Mouse (Mus musculus) embryonic facial prominence, embryonic 14.5 days (tissue): ENCODE measurements at regions not wholly inside any gene's neighbourhood (a gene's known extent, or its start where the extent isn't known, plus 50 kb on each side); places are given as distances from the start of the nearest gene placed in this dataset.

Source experiments
- ATAC-seq: fragments of 200-750 bp; cut with Nextera tagmentation; 2 replicates; pipeline ENCODE4 v1.8.0; 2017; ENCODE audit warnings: low read depth, moderate number of reproducible peaks, moderate TSS enrichment
- DNase-seq: peaks from one replicate; pipeline ENCODE4 v3.0.0-alpha.2; 2015; ENCODE audit warnings: low spot score
- H3K27ac ChIP-seq: fragments of 300-500 bp; sonication (generic); replicated peaks from 2 replicates; pipeline ENCODE4 v1.5.1; 2014; ENCODE audit warnings: low read depth, mild to moderate bottlenecking, low read length, moderate library complexity
- H3K27me3 ChIP-seq: fragments of 300-500 bp; sonication (generic); replicated peaks from 2 replicates; pipeline ENCODE4 v1.6.1; 2014; ENCODE audit warnings: low read length; ENCODE audit not compliant: control insufficient read depth, insufficient read depth
- H3K36me3 ChIP-seq: fragments of 300-500 bp; sonication (generic); 2 replicates; pipeline ENCODE4 v1.6.1; 2014; ENCODE audit warnings: low read length, mixed read lengths; ENCODE audit not compliant: control insufficient read depth, insufficient read depth
- H3K4me1 ChIP-seq: fragments of 300-500 bp; sonication (generic); 2 replicates; pipeline ENCODE4 v1.6.1; 2014; ENCODE audit warnings: antibody characterized with exemption, low read length; ENCODE audit not compliant: control insufficient read depth, insufficient read depth
- H3K4me2 ChIP-seq: fragments of 300-500 bp; sonication (generic); 2 replicates; pipeline ENCODE4 v1.6.1; 2014; ENCODE audit warnings: low read depth, mild to moderate bottlenecking, low read length, moderate library complexity, mixed read lengths
- H3K4me3 ChIP-seq: fragments of 300-500 bp; sonication (generic); 2 replicates; pipeline ENCODE4 v1.5.1; 2014; ENCODE audit warnings: low read depth, mild to moderate bottlenecking, low read length
- H3K9ac ChIP-seq: fragments of 300-500 bp; sonication (generic); 2 replicates; pipeline ENCODE4 v1.6.1; 2014; ENCODE audit warnings: low read depth, mild to moderate bottlenecking, low read length, moderate library complexity, mixed read lengths
- H3K9me3 ChIP-seq: fragments of 300-500 bp; sonication (generic); 2 replicates; pipeline ENCODE4 v1.6.1; 2016; ENCODE audit warnings: low read length; ENCODE audit not compliant: control insufficient read depth
- WGBS: fragments of 180-500 bp; shearing (Covaris S2); extraction: QIAGEN DNeasy Blood & Tissue Kit; methylation state at CpG from one replicate; pipeline ENCODE4 v1.1.7; 2014; 5-methylcytosine and 5-hydroxymethylcytosine counted together

DNA sequence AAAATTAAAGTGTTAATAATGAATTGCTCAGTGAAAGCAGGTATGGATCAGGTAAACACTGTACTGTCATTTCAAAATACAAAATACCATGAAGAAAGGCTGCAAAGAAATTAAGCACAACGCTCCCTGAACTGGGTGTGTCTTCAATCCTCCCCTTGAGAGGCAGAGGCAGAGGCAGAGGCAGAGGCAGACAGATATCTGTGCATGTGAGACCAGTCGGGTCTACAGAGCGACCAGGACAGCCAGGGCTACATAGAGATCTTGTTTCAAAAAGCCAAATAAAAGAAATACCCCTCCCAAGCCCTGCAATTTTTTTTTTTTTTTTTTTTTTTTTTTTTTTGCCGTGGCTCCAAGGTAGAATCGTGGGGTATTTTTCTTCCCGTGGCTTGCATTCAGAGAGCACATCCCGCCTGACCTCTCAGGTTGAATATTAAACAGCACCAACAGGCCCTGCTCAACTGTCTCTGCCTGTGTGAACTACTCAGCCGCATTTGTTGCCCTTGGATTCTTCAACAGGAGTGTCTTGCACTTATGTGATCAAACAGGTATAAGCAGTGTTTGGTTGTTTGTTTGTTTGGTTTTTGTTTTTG is 50.8 kb upstream of the Ubr2 start:
- no peaks in the 10 kb centered on the region for H3K27me3 ChIP-seq
- H3K4me2 ChIP-seq = no peak overlapping the region
- H3K9ac ChIP-seq = no peak overlapping the region
- ATAC-seq (no peak), DNase-seq (no peak)
- H3K36me3 ChIP-seq = no peaks in the 10 kb centered on the region
- 67% methylated on average over 8 of the region's 8 CpGs for WGBS
- H3K27ac ChIP-seq = no peak overlapping the region
- H3K9me3 ChIP-seq = peaks cover 8% of the 10 kb centered on the region; the same call in 1 of the 2 replicates
- H3K4me3 ChIP-seq = no peak overlapping the region
- peaks cover 7% of the 10 kb centered on the region; the same call in 1 of the 2 replicates for H3K4me1 ChIP-seq
